Mouse (Mus musculus) embryonic facial prominence, embryonic 11.5 days (tissue): Measurements from ENCODE around the gene Hnrnpl. TPM values are rescaled to one million over a fixed set of nuclear protein-coding genes. Genes with fewer than 3 reads are reported as not detected.

ENCODE experiments used
- ATAC-seq: fragments of 200-750 bp; cut with Nextera tagmentation; replicated peaks from 2 replicates; pipeline ENCODE4 v1.8.0; 2017; ENCODE audit warnings: low read depth; ENCODE audit not compliant: insufficient number of reproducible peaks, low FRiP score, low TSS enrichment
- DNase-seq: peaks from one replicate; pipeline ENCODE4 v3.0.0-alpha.2; 2015; ENCODE audit warnings: low spot score
- H3K27ac ChIP-seq: fragments of 300-500 bp; sonication (generic); replicated peaks from 2 replicates; pipeline ENCODE4 v1.5.1; 2014; ENCODE audit warnings: mild to moderate bottlenecking, low read depth, low read length, control low read depth
- H3K27me3 ChIP-seq: fragments of 300-500 bp; sonication (generic); 2 replicates; pipeline ENCODE4 v1.6.1; 2014; ENCODE audit warnings: mild to moderate bottlenecking, low read length, moderate library complexity, mixed read lengths; ENCODE audit not compliant: control insufficient read depth, insufficient read depth
- H3K36me3 ChIP-seq: fragments of 300-500 bp; sonication (generic); replicated peaks from 2 replicates; pipeline ENCODE4 v1.6.1; 2014; ENCODE audit warnings: low read depth, mild to moderate bottlenecking, low read length, moderate library complexity, mixed read lengths; ENCODE audit not compliant: control insufficient read depth, insufficient read depth
- H3K4me1 ChIP-seq: fragments of 300-500 bp; sonication (generic); 2 replicates; pipeline ENCODE4 v1.6.1; 2014; ENCODE audit warnings: low read length, mixed read lengths; ENCODE audit not compliant: control insufficient read depth, insufficient read depth
- H3K4me2 ChIP-seq: fragments of 300-500 bp; sonication (generic); 2 replicates; pipeline ENCODE4 v1.6.1; 2014; ENCODE audit warnings: low read depth, mild to moderate bottlenecking, control low read depth, low read length, moderate library complexity
- H3K4me3 ChIP-seq: fragments of 300-500 bp; sonication (generic); 2 replicates; pipeline ENCODE4 v1.5.1; 2014; ENCODE audit warnings: low read depth, low read length, control low read depth
- H3K9ac ChIP-seq: fragments of 300-500 bp; sonication (generic); replicated peaks from 2 replicates; pipeline ENCODE4 v1.6.1; 2014; ENCODE audit warnings: mild to moderate bottlenecking, control low read depth, low read length
- H3K9me3 ChIP-seq: fragments of 300-500 bp; sonication (generic); replicated peaks from 2 replicates; pipeline ENCODE4 v1.6.1; 2016; ENCODE audit warnings: mild to moderate bottlenecking, low read length, inconsistent platforms, mixed read lengths; ENCODE audit not compliant: control insufficient read depth
- WGBS: fragments of 180-500 bp; shearing (Covaris S2); extraction: QIAGEN DNeasy Blood & Tissue Kit; methylation state at CpG from one replicate; pipeline ENCODE4 v1.1.7; 2014; 5-methylcytosine and 5-hydroxymethylcytosine counted together
- polyA plus RNA-seq: library from polyadenylated mRNA; unstranded; fragments of >200 nt; fragmentation: Nextera tagmentation; extraction: Ambion mirVana; gene quantifications from 2 replicates; pipeline ENCODE4 v1.2.1, GENCODE M21; 2014

Gene Hnrnpl
- polyA plus RNA-seq, 1 experiment from 2014 or later: 350 TPM

GRCm38 (mm10) chr7:28827338-28827737 is 19.0 kb downstream of the Hnrnpl start:
- peaks cover 3% of the 10 kb centered on the region for H3K36me3 ChIP-seq
- H3K4me1 ChIP-seq: no peaks in the 10 kb centered on the region
- H3K9me3 ChIP-seq: no peaks in the 10 kb centered on the region
- H3K27me3 ChIP-seq: no peaks in the 10 kb centered on the region
- DNase-seq (no peak), ATAC-seq (no peak)
- H3K9ac ChIP-seq: no peak overlapping the region
- H3K4me3 ChIP-seq: no peak overlapping the region
- no peak overlapping the region for H3K27ac ChIP-seq
- WGBS: 69% methylated on average over 3 of the region's 3 CpGs
- H3K4me2 ChIP-seq: no peak overlapping the region

- Histone ChIP-seq H3K27me3 (no peaks in the 10 kb centered on the region), H3K27ac (no peak overlapping the region), H3K4me3 (no peak overlapping the region), H3K9me3 (no peaks in the 10 kb centered on the region), H3K4me1 (no peaks in the 10 kb centered on the region), H3K36me3 (no peaks in the 10 kb centered on the region), H3K4me2 (no peak overlapping the region), H3K9ac (no peak overlapping the region)
- 92% methylated on average over 8 of the region's 8 CpGs for WGBS
- no peak for ATAC-seq
- no peak for DNase-seq
Measured at GRCm38 (mm10) chr7:28829821-28830220, 21.5 kb downstream of the Hnrnpl start.

DNA sequence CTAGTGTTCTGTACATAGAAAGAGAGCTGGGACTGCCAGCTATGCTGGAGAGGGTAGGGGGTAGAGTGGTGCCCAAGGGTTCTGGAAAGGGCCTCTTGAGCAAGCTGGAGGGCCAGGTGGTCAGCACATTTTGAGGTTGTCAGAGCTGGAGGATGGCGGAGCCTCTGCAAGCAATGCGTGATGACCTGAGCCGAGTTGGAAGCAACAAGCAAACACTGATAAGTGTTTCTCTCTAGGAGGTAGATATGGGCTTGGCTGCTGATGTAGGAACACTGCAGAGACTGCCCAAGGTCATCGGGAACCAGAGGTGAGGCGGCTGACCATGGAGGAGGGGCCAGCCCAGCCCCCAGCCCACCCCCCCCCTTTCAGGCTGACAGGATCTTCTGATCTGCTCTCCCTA is 22.6 kb downstream of the Hnrnpl start:
- H3K4me3 ChIP-seq: no peak overlapping the region
- WGBS: 93% methylated on average over 5 of the region's 5 CpGs
- no peak overlapping the region for H3K27ac ChIP-seq
- ATAC-seq (no peak), DNase-seq (no peak)
- H3K36me3 ChIP-seq: no peaks in the 10 kb centered on the region
- no peak overlapping the region for H3K4me2 ChIP-seq
- H3K4me1 ChIP-seq: no peaks in the 10 kb centered on the region
- no peaks in the 10 kb centered on the region for H3K9me3 ChIP-seq
- no peak overlapping the region for H3K9ac ChIP-seq
- no peaks in the 10 kb centered on the region for H3K27me3 ChIP-seq

DNA sequence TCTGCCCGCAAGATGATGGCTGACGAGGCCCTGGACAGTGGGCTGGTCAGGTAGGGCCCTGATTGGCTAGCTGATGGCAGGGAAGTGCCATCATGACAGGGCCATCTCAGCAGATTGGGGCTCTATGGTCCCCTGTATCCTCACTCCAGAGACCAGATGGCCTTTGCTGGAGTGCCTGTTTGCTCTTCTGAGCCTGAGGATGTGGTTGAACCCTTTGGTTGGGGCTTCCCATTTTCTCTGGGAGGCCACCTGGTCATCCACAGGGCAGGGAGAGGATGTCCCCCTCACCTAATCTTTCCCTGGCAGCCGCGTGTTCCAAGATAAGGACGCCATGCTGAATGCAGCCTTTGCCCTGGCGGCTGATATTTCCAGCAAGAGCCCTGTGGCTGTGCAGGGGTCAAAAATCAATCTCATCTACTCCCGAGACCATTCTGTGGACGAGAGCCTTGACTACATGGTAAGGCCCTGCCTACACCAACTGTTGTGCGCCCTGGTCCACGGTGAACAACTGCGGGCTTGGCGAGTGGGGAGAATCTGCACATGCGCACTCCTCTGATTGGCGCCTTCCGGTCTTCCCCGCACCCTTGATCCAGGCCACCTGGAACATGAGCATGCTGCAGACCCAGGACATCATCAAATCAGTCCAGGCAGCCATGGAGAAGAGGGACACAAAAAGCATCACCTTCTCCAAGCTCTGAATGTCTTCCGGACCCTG is 23.2 kb downstream of the Hnrnpl start:
- H3K9me3 ChIP-seq: no peaks in the 10 kb centered on the region
- 90% methylated on average over 17 of the region's 17 CpGs for WGBS
- H3K4me1 ChIP-seq: no peaks in the 10 kb centered on the region
- H3K36me3 ChIP-seq: no peaks in the 10 kb centered on the region
- ATAC-seq: no peak
- no peak overlapping the region for H3K9ac ChIP-seq
- no peaks in the 10 kb centered on the region for H3K27me3 ChIP-seq
- no peak overlapping the region for H3K4me2 ChIP-seq
- no peak overlapping the region for H3K4me3 ChIP-seq
- no peak for DNase-seq
- no peak overlapping the region for H3K27ac ChIP-seq

- H3K9me3 ChIP-seq: no peaks in the 10 kb centered on the region
- DNase-seq: no peak
- no peak overlapping the region for H3K9ac ChIP-seq
- no peaks in the 10 kb centered on the region for H3K4me1 ChIP-seq
- WGBS: 66% methylated on average over 6 of the region's 6 CpGs
- no peak overlapping the region for H3K4me2 ChIP-seq
- ATAC-seq: no peak
- H3K27me3 ChIP-seq: no peaks in the 10 kb centered on the region
- no peaks in the 10 kb centered on the region for H3K36me3 ChIP-seq
- no peak overlapping the region for H3K27ac ChIP-seq
- no peak overlapping the region for H3K4me3 ChIP-seq
Measured at GRCm38 (mm10) chr7:28832137-28832536, 23.8 kb downstream of the Hnrnpl start.

DNA sequence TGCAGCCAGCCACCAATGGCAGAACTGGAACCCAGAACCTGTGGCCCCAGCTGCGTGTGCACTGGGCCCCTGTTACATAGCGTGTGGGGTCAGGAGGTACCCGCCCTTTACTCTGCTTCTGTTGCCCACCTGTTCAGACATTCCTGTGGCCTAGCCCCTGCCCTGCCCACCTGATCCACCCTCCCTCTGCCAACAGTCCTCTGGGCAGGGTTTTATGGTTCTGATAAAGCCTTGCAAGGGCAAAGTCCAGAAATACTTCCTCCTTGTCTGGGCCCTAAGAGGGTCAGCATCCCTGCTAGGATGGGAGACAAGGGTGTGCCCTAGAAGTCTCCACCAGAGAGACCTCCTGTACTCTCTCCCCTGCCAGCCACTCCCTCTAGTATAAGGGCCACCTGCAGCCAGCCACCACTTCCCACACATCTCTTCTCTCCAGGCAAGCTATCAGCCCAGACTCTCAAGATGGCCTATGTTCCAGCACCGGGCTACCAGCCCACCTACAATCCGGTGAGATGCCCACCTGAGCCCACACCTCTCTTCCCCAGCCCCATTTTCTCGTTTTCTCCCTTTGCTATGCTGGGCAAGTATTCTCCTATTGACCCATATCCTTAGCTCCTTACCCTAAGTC is 25.5 kb downstream of the Hnrnpl start, which contains the start of gene Lgals4:
TSS of gene Lgals4 (plus strand) at position 132 of the 625 bp plus-strand sequence.
- no peak for ATAC-seq
- H3K27ac ChIP-seq: no peak within 1 kb of the TSS

GRCm38 (mm10) chr7:28836936-28837335 is 28.6 kb downstream of the Hnrnpl start:
- Histone ChIP-seq H3K4me1 (no peaks in the 10 kb centered on the region), H3K27ac (no peak overlapping the region), H3K4me2 (no peak overlapping the region), H3K9me3 (no peaks in the 10 kb centered on the region), H3K9ac (no peak overlapping the region), H3K27me3 (no peaks in the 10 kb centered on the region), H3K4me3 (no peak overlapping the region), H3K36me3 (no peaks in the 10 kb centered on the region)
- no peak for DNase-seq
- ATAC-seq: no peak
- 83% methylated on average over 5 of the region's 5 CpGs for WGBS

More for the DNA sequence above, 25.5 kb downstream of the Hnrnpl start, which contains the start of gene Lgals4:
- Histone ChIP-seq H3K27me3 (no peaks in the 10 kb centered on the region), H3K36me3 (no peaks in the 10 kb centered on the region), H3K9me3 (no peaks in the 10 kb centered on the region), H3K9ac (no peak within 1 kb of the TSS), H3K4me3 (no peak within 1 kb of the TSS), H3K4me1 (no peaks in the 10 kb centered on the region), H3K4me2 (no peak within 1 kb of the TSS)
- WGBS: 91% methylated on average over 6 of the region's 6 CpGs
- no peak for DNase-seq

DNA sequence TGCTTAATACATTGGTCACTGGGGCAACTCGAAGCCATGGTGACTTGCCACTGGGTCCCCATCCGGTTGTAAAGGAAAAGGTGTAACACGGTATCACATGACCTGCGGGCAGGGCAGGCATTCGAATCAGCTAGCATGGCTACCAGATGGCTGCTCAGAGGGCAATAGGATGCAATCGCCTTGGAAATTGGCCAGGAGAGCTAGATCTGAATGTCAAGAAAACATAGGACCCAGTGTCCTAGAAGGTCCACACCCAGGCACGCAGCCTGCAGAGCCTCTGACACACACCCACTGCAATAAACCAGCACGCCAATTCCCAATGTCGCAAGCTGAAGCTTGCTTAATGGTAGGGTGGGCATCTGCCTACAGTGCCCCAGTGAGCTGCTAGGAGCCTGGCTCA is 30.0 kb downstream of the Hnrnpl start:
- WGBS: 79% methylated on average over 9 of the region's 9 CpGs
- H3K4me2 ChIP-seq: no peak overlapping the region
- no peak for ATAC-seq

More for the DNA sequence above, 30.0 kb downstream of the Hnrnpl start:
- Histone ChIP-seq H3K4me1 (no peaks in the 10 kb centered on the region), H3K9me3 (no peaks in the 10 kb centered on the region), H3K36me3 (no peaks in the 10 kb centered on the region), H3K27me3 (no peaks in the 10 kb centered on the region), H3K9ac (no peak overlapping the region), H3K27ac (no peak overlapping the region), H3K4me3 (no peak overlapping the region)
- DNase-seq: no peak
